Mouse (Mus musculus): ENCODE results near the gene Mllt6. TPM values are rescaled to one million over a fixed set of nuclear protein-coding genes. Genes with fewer than 3 reads are reported as not detected.

Gene Mllt6
- polyA plus RNA-seq, 2 experiments = 0.22 to 1.0 TPM

DNA sequence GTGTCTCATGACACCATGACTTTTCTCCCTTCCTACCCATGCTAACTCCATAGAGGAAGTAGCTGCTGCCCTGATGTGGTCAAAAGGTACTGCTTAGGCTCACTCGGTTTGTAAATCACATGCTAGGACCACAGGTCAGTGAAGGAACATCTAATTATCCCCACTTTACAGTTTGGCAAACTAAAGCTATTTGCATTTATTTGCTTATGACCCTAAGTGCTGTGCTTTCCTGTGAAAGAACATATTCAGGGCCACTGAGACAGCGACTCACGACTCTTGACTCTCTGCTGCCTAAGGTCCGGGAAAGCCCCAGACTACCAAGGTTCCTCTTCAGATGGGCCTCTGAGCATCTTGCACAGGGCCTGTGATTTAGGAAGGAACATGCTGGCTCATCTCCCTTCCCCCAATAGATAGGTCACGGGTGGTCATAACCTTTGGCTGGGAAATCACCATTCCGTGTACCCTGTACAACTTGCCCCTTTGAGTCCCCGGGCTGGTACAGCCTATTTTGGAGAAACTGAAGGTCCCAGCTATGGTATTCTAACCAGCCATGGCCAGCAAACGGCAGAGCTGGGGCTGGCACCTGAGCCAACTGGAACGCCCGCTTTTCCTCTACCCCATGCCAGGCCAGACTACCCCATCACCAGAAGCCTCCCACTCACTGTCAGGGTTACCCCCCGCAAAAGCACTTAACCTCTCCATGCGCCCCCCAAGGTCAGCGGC is 3.8 kb upstream of the Mllt6 start:
- peak overlapping the region; percentile 61 to 68 for H3K4me3 ChIP-seq (ENCODE audit: insufficient read depth in 1 of 2, low read depth in 2 of 2, low read length in 2 of 2)
- H3K27ac ChIP-seq = no peak overlapping the region
- H3K9ac ChIP-seq (replicated peaks) = peak overlapping the region; percentile 60
- no peaks in the 10 kb centered on the region for H3K36me3 ChIP-seq (replicated peaks; ENCODE audit: control insufficient read depth, insufficient read depth, low read depth)
- WGBS (ENCODE audit: insufficient replicate concordance) = 8% methylated on average over 13 of the region's 13 CpGs
- peaks cover 0 to 11% of the 10 kb centered on the region in 2 experiments; a peak in 2 of 4 replicates for H3K4me1 ChIP-seq (replicated peaks; ENCODE audit: control insufficient read depth in 2 of 2, insufficient read depth in 2 of 2, low read length in 1 of 2)
- no peak for ATAC-seq (ENCODE audit: insufficient read depth)
- TF ChIP-seq CTCF (IDR thresholded peaks at IDR 0.05; ENCODE audit: low read depth) (no peak), EP300 (IDR thresholded peaks at IDR 0.05; ENCODE audit: low read depth) (no peak)
- peaks cover 55% of the 10 kb centered on the region for H3K27me3 ChIP-seq (ENCODE audit: control insufficient read depth, insufficient read depth, low read length)
- no peaks in the 10 kb centered on the region for H3K9me3 ChIP-seq (ENCODE audit: control insufficient read depth, low read length)
- peak overlapping the region; percentile 67 for H3K4me2 ChIP-seq (ENCODE audit: low read depth)
- no peak for DNase-seq (ENCODE audit: low read depth in 3 of 3, low spot score in 3 of 3)

DNA sequence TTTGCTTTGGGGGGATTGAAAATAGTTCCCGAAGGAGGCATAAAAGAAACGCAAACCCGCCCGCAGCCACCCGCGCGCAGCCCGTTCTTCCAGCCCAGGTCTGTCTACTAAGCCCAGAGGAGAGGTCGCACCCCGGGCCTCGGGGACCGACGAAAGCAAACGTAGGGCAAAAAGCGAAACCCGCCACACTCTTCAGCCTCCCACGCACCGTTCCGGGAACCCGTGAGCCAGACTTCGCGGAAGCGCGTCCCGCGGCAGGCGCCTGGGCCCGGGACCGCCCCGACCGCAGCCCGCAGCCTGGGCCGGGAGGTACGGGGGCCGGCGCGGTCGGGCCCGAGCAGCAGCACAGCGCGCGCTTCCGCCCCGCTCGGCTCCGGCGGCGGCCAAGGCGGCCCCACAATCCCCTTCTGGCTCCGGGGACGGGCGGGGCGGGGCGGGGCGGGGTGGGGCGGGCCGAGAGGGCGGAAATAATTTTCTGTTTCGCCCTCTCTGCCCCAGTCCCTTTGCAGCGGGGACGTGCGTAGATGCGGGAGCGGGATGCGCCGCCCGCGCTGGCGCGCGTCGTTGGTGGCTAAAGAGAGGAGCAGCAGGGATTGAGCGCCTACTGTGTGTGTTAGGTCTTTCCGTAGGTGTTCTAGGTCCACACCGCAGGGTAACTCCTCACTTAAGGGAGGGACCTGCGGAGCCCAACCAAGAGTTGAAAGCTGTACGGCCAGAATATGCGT is 3.1 kb upstream of the Mllt6 start:
- peaks cover 0 to 11% of the 10 kb centered on the region in 2 experiments; a peak in 2 of 4 replicates for H3K4me1 ChIP-seq (replicated peaks; ENCODE audit: control insufficient read depth in 2 of 2, insufficient read depth in 2 of 2, low read length in 1 of 2)
- ATAC-seq (ENCODE audit: insufficient read depth) (peak; percentile 76), DNase-seq (ENCODE audit: low read depth in 3 of 3, low spot score in 3 of 3) (peak in 2 of 3 experiments; percentile 23 to 28)
- peak overlapping the region; percentile 60 for H3K9ac ChIP-seq (replicated peaks)
- TF ChIP-seq CTCF (IDR thresholded peaks at IDR 0.05; ENCODE audit: low read depth) (no peak), EP300 (IDR thresholded peaks at IDR 0.05; ENCODE audit: low read depth) (no peak)
- peaks cover 62% of the 10 kb centered on the region for H3K27me3 ChIP-seq (ENCODE audit: control insufficient read depth, insufficient read depth, low read length)
- H3K36me3 ChIP-seq (replicated peaks; ENCODE audit: control insufficient read depth, insufficient read depth, low read depth) = no peaks in the 10 kb centered on the region
- peak overlapping the region; percentile 61 to 68 for H3K4me3 ChIP-seq (ENCODE audit: insufficient read depth in 1 of 2, low read depth in 2 of 2, low read length in 2 of 2)
- under 1% methylated on average over 78 of the region's 78 CpGs for WGBS (ENCODE audit: insufficient replicate concordance)
- peak overlapping the region; percentile 67 for H3K4me2 ChIP-seq (ENCODE audit: low read depth)
- no peaks in the 10 kb centered on the region for H3K9me3 ChIP-seq (ENCODE audit: control insufficient read depth, low read length)
- no peak overlapping the region for H3K27ac ChIP-seq

DNA sequence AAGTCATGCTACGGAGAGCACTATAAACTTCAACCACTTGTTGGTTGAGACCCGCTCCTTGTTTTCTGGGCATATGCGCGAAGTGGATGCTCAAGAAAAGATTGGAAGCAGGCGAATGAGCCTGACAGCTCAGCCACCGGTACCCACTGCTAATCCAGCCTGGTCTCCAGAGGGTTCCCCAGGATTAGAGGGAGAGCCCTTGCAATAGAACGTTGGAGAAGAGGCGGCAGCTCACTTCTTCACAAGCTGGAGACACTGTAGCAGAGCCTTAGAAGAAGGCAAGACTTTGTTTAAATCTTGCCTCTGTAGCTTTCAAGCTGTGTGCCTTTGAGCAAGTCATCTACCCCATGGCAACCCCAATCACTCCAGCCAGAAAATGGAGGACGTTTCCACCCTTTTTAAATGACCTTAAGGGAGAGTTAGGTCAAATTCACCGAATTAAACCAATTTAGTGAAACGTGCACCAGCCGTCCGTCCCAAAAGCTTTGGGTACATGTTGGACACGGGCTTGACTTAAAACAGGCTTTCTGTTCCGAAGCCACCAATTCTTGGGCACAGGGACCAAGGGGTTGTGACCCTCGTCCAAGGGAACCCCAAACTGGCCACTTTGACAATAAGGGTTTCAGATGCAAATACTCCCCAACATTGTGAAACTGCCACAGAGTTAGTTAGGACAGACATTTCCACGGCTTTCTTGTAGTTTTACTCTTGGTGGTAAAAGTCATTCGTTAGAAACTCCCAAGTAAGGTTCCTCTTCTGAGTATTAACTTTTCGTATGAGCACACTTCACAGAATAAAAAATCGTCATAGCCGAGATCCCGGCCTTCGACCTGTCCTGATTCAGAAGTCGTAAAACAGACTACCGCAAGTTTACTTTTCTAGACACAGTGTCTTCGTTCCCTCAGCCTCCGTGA is 2.2 kb upstream of the Mllt6 start:
- no peak for TF ChIP-seq EP300 (IDR thresholded peaks at IDR 0.05; ENCODE audit: low read depth)
- no peak for TF ChIP-seq CTCF (IDR thresholded peaks at IDR 0.05; ENCODE audit: low read depth)
- ATAC-seq (ENCODE audit: insufficient read depth) (no peak), DNase-seq (ENCODE audit: low read depth in 3 of 3, low spot score in 3 of 3) (no peak)
- Histone ChIP-seq H3K9me3 (ENCODE audit: control insufficient read depth, low read length) (no peaks in the 10 kb centered on the region), H3K4me3 (ENCODE audit: insufficient read depth in 1 of 2, low read depth in 2 of 2, low read length in 2 of 2) (peak overlapping the region; percentile 61 to 64; a peak in 3 of 4 replicates), H3K9ac (replicated peaks) (no peak overlapping the region), H3K4me2 (ENCODE audit: low read depth) (peak overlapping the region; percentile 67), H3K27me3 (ENCODE audit: control insufficient read depth, insufficient read depth, low read length) (peaks cover 65% of the 10 kb centered on the region), H3K36me3 (replicated peaks; ENCODE audit: control insufficient read depth, insufficient read depth, low read depth) (no peaks in the 10 kb centered on the region), H3K27ac (no peak overlapping the region), H3K4me1 (replicated peaks; ENCODE audit: control insufficient read depth in 2 of 2, insufficient read depth in 2 of 2, low read length in 1 of 2) (peaks cover 0 to 11% of the 10 kb centered on the region in 2 experiments; a peak in 2 of 4 replicates)
- 4% methylated on average over 27 of the region's 27 CpGs for WGBS (ENCODE audit: insufficient replicate concordance)

DNA sequence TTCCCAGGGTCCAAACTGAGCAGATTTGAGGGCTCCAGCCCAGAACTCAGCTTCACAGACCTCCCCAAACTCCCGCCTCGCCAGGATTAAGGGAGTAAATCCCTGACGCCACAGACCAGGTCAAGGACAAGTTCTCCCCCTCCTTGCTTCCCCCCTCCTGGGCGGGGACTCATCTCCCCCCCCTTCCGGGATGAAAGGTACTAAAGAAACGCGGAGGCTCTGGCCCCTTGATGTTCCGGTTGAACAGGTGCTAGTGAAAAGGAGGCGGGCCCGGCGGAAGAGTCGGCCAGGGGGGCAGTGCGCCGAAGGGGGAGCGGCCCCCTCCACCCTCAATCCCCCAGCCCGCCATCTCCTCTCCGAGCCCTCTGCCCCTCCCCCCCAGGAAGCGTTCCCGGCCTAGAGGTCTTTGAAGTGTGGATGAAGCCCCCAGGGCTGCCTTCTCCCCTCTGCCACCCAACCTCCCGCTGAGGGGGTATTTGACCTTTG is 1.5 kb upstream of the Mllt6 start:
- H3K4me1 ChIP-seq (replicated peaks; ENCODE audit: control insufficient read depth in 2 of 2, insufficient read depth in 2 of 2, low read length in 1 of 2) = peaks cover 0 to 11% of the 10 kb centered on the region in 2 experiments; a peak in 2 of 4 replicates
- H3K36me3 ChIP-seq (replicated peaks; ENCODE audit: control insufficient read depth, insufficient read depth, low read depth) = no peaks in the 10 kb centered on the region
- TF ChIP-seq EP300 (IDR thresholded peaks at IDR 0.05; ENCODE audit: low read depth) (no peak), CTCF (IDR thresholded peaks at IDR 0.05; ENCODE audit: low read depth) (no peak)
- H3K27ac ChIP-seq = no peak overlapping the region
- DNase-seq (ENCODE audit: low read depth in 3 of 3, low spot score in 3 of 3) (no peak), ATAC-seq (ENCODE audit: insufficient read depth) (no peak)
- H3K4me3 ChIP-seq (ENCODE audit: insufficient read depth in 1 of 2, low read depth in 2 of 2, low read length in 2 of 2) = peak overlapping the region in 1 of 2 experiments; percentile 30; a peak in 3 of 4 replicates
- WGBS (ENCODE audit: insufficient replicate concordance) = 1% methylated on average over 20 of the region's 20 CpGs
- peak overlapping the region; percentile 51 for H3K4me2 ChIP-seq (ENCODE audit: low read depth)
- H3K9me3 ChIP-seq (ENCODE audit: control insufficient read depth, low read length) = no peaks in the 10 kb centered on the region
- peaks cover 65% of the 10 kb centered on the region for H3K27me3 ChIP-seq (ENCODE audit: control insufficient read depth, insufficient read depth, low read length)
- H3K9ac ChIP-seq (replicated peaks) = no peak overlapping the region

Data from liver, embryonic 14.5 days (tissue).